Mouse (Mus musculus) bone marrow macrophage, adult 2 months (primary cell): Measurements from ENCODE around the gene Gm20708.

Source experiments
- CTCF ChIP-seq: IDR thresholded peaks from 2 replicates; pipeline ENCODE4 v1.5.1; 2012; ENCODE audit warnings: low read depth, mild to moderate bottlenecking, low read length, moderate library complexity
- POLR2A ChIP-seq: IDR thresholded peaks from 2 replicates; pipeline ENCODE4 v1.6.1; 2012; ENCODE audit warnings: mild to moderate bottlenecking, low read depth, low read length, borderline replicate concordance

GRCm38 (mm10) chr11:117872861-117873608, 63.6 kb downstream of the Gm20708 start, which contains the start of gene Tha1:
- no peak for TF ChIP-seq CTCF
- no peak for TF ChIP-seq POLR2A
